Mouse (Mus musculus): Measurements from ENCODE around the gene Sipa1l1.

DNA sequence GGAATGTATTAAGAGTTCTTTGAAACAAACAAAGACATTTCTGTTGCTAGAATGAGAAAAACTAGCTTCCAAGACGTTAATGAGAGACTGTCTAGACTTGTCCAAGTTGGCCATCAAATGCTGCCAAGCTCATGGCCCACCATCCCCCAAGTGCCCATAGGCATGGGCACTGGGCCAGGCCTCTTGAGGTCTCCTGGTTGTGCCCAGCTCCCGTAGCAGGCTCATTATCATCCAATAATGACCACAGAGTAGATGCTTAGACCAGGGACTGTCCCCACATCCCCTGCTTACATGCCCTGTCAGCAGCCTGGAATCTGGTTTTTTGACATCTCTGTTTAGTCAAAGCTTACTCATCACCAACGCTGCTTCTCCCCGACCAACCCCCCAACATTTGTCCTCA is 14.6 kb upstream of the Sipa1l1 start:
- TF ChIP-seq GATA1 (IDR thresholded peaks at IDR 0.05; ENCODE audit: borderline replicate concordance, low read length), result no peak
- TF ChIP-seq FLI1 (IDR thresholded peaks at IDR 0.05; ENCODE audit: low read length), result no peak
